Mouse (Mus musculus) Patski (cell line): ENCODE results near the gene Slc24a4. TPM values are rescaled to one million over a fixed set of nuclear protein-coding genes. Genes with fewer than 3 reads are reported as not detected.
A peak's percentile ranks its signal among the peaks of the same experiment; 100 is the strongest.

Experiments used
- ATAC-seq: fragments of 100-300 bp; one replicate; pipeline ENCODE4 v1.8.0; 2021
- CTCF ChIA-PET: fragments of 350-600 bp; sonication (Branson Sonifier 250); formaldehyde crosslinking; loops from one replicate; lab custom pipeline; 2022; ENCODE audit warnings: inconsistent platforms; lab: Charles Lee
- POLR2A ChIA-PET: fragments of 350-600 bp; sonication (Branson Sonifier 250); formaldehyde crosslinking; loops from one replicate; lab custom pipeline; 2022; ENCODE audit warnings: antibody characterized with exemption, inconsistent platforms; lab: Charles Lee
- DNase-seq: peaks from one replicate; pipeline ENCODE4 v3.0.0-alpha.2; 2011; ENCODE audit warnings: low read depth, low spot score
- H3K27me3 ChIP-seq: fragments of 371-371 bp; one replicate; pipeline ENCODE4 v1.5.1; 2021
- CTCF ChIP-seq: fragments of 100-300 bp; IDR thresholded peaks from one replicate; pipeline ENCODE4 v1.5.1; 2021
- in situ Hi-C: fragments of 300-500 bp; cut with MboI; formaldehyde crosslinking; loops from 3 replicates; pipeline ENCODE4 v1.11.1; 2018; ENCODE audit warnings: low pct_unique_long_range_greater_than_20kb, mixed read lengths
- polyA plus RNA-seq: library from polyadenylated mRNA; unstranded; gene quantifications from one replicate; pipeline ENCODE4 v1.2.3, GENCODE M21; 2021

Gene Slc24a4
- polyA plus RNA-seq, 1 experiment from 2014 or later = not detected

- TF ChIP-seq CTCF = no peak
These were observed 176.7 kb downstream of the Slc24a4 start for GRCm38 (mm10) chr12:102305069-102305836.

GRCm38 (mm10) chr12:102308001-102308456, 179.5 kb downstream of the Slc24a4 start:
- ChIA-PET CTCF (interaction anchor here (1.6 kb wide), 1 partner anchor 14 kb away, joined by 4 read pairs; no protein-coding TSS in a partner anchor), POLR2A (interaction anchor here (1.3 kb wide), 1 partner anchor 83 kb away, joined by 3 read pairs; no protein-coding TSS in a partner anchor)
- DNase-seq (no peak), ATAC-seq (peak; percentile 20)
- TF ChIP-seq CTCF = no peak
- no peaks in the 10 kb centered on the region for H3K27me3 ChIP-seq
- in situ Hi-C loops = no loop called here

More at GRCm38 (mm10) chr12:102305069-102305836, 176.7 kb downstream of the Slc24a4 start:
- ChIA-PET POLR2A (interaction anchor here (0.6 kb wide), 1 partner anchor 18 kb away, joined by 4 read pairs; no protein-coding TSS in a partner anchor), CTCF (interaction anchor here (1.8 kb wide), 1 partner anchor 8 kb away, joined by 3 read pairs; no protein-coding TSS in a partner anchor)
- H3K27me3 ChIP-seq = no peaks in the 10 kb centered on the region
- ATAC-seq (no peak), DNase-seq (no peak)
- in situ Hi-C loops = no loop called here

- in situ Hi-C loops = no loop called here
- POLR2A ChIA-PET = interaction anchor here (1.0 to 1.3 kb wide), 2 partner anchors 12 to 84 kb away, joined by 3 to 4 read pairs; no protein-coding TSS in a partner anchor
- ATAC-seq (no peak), DNase-seq (no peak)
- no peaks in the 10 kb centered on the region for H3K27me3 ChIP-seq
- no peak for TF ChIP-seq CTCF
- CTCF ChIA-PET = no interaction called here
These were observed 180.0 kb downstream of the Slc24a4 start for GRCm38 (mm10) chr12:102308457-102309011.

- no peak for ATAC-seq
- no peak for DNase-seq
- no peak for TF ChIP-seq CTCF
- H3K27me3 ChIP-seq = no peaks in the 10 kb centered on the region
- CTCF ChIA-PET = no interaction called here
- in situ Hi-C loops = no loop called here
- POLR2A ChIA-PET = interaction anchor here (1.0 to 1.3 kb wide), 2 partner anchors 13 to 85 kb away, joined by 3 to 4 read pairs; no protein-coding TSS in a partner anchor
These were observed 180.7 kb downstream of the Slc24a4 start for GRCm38 (mm10) chr12:102309099-102309799.

GRCm38 (mm10) chr12:102309800-102310195, 181.3 kb downstream of the Slc24a4 start:
- ChIA-PET POLR2A (no interaction called here), CTCF (no interaction called here)
- no peak for TF ChIP-seq CTCF
- no peaks in the 10 kb centered on the region for H3K27me3 ChIP-seq
- in situ Hi-C loops = no loop called here
- DNase-seq = no peak
- no peak for ATAC-seq

GRCm38 (mm10) chr12:102310261-102310660, 181.7 kb downstream of the Slc24a4 start:
- in situ Hi-C loops = no loop called here
- ChIA-PET CTCF (no interaction called here), POLR2A (no interaction called here)
- no peak for TF ChIP-seq CTCF
- ATAC-seq (no peak), DNase-seq (no peak)
- no peaks in the 10 kb centered on the region for H3K27me3 ChIP-seq

- in situ Hi-C loops = no loop called here
- DNase-seq = no peak
- no peaks in the 10 kb centered on the region for H3K27me3 ChIP-seq
- no peak for TF ChIP-seq CTCF
- ATAC-seq = peak; percentile 50
- CTCF ChIA-PET = no interaction called here
- POLR2A ChIA-PET = no interaction called here
These were observed 182.9 kb downstream of the Slc24a4 start for GRCm38 (mm10) chr12:102311454-102311853.

Other genes starting within 250 kb of the Slc24a4 start
- 17.7 TPM for gene Trip11, start 215.5 kb upstream of the Slc24a4 start, polyA plus RNA-seq
- 16.1 TPM for gene Atxn3, start 170.5 kb upstream of the Slc24a4 start, polyA plus RNA-seq
- gene Cpsf2, start 152.7 kb upstream of the Slc24a4 start, polyA plus RNA-seq = 31.0 TPM
- 31.6 TPM for gene Rin3, start 154.3 kb downstream of the Slc24a4 start, polyA plus RNA-seq